8 mouse cellular contexts compared by ENCODE assay signal in the genomic region with DNA sequence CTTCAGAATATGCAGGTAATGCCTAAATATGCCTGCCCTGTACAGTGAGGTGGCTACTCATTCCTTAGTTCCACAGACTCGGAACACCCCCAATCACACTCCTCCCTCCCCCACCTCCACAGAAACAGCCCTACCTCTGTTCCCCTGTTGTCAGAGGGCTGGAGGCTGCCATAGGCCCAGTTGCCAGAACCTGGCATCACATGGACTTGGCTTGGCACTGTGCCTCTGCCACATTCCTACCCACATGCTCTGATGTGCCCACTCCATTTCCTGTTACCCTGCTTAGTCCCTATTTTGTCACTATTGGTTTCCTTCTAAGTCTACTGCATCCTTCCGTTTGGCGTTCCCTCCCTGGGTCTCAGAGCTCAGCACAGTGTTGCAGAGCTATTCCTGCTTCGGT. TPM values are rescaled to one million over a fixed set of nuclear protein-coding genes. Genes with fewer than 3 reads are reported as not detected.
DNase-seq lines count a peak whose midpoint lies in the region; ATAC-seq lines count a peak whose summit lies in the region.

No protein-coding gene starts in this region.

- peak; percentile 28 for DNase-seq in adrenal gland, postnatal 25 days
- DNase-seq in adrenal gland, postnatal 4 days (ENCODE audit: low spot score in 2 of 2): no peak
- DNase-seq in kidney, adult 18-20 months: no peak
- peak; percentile 58 for DNase-seq in heart, postnatal 4 days
- DNase-seq in lung, postnatal 25 days (ENCODE audit: low spot score): peak; percentile 39
- no peak for DNase-seq in embryo, embryonic 11 days

- no peak overlapping the region for H3K27ac ChIP-seq in kidney, embryonic 16.5 days (ENCODE audit: low read length)

- no peak overlapping the region for H3K4me2 ChIP-seq in kidney, embryonic 16.5 days (replicated peaks; ENCODE audit: low read depth, low read length)

- H3K27me3 ChIP-seq in kidney, embryonic 16.5 days (ENCODE audit: insufficient read depth, low read length): no peaks in the 10 kb centered on the region

- no peak overlapping the region for H3K9ac ChIP-seq in kidney, embryonic 16.5 days (replicated peaks; ENCODE audit: low read length)

- 88% methylated on average over 4 of the region's 4 CpGs for WGBS in kidney, embryonic 16.5 days

- no peaks in the 10 kb centered on the region for H3K9me3 ChIP-seq in kidney, embryonic 16.5 days (ENCODE audit: low read length)

- 0 out of 2 replicates have a peak, but pooled peaks cover 4% of the 10 kb centered on the region for H3K4me1 ChIP-seq in kidney, embryonic 16.5 days (ENCODE audit: insufficient read depth, low read length)

- 0 out of 2 replicates have a peak, but pooled peaks have one; percentile 23 for ATAC-seq in kidney, embryonic 16.5 days (ENCODE audit: low FRiP score, low TSS enrichment)
- no peak for ATAC-seq in erythroblast, adult 5-6 weeks (replicated peaks; ENCODE audit: low FRiP score, poor library complexity, severe bottlenecking)

- no peak overlapping the region for H3K4me3 ChIP-seq in kidney, embryonic 16.5 days (ENCODE audit: low read length)

- H3K36me3 ChIP-seq in kidney, embryonic 16.5 days (ENCODE audit: insufficient read depth, low read length): peaks cover 21% of the 10 kb centered on the region; the same call in 1 of the 2 replicates

RNA-seq across cellular contexts. Expression of gene Actr10, which starts 55.8 kb away (rescaled TPM):
- total RNA-seq in adrenal gland, postnatal 25 days (2021): 183 and 197 TPM in 2 replicates
- total RNA-seq in adrenal gland, postnatal 4 days (2021): 100 to 1,000 TPM; 206 to 212 TPM
- 231 and 240 TPM in 2 replicates for polyA plus RNA-seq in kidney, embryonic 16.5 days (2015; fragmentation: Nextera tagmentation; extraction: Ambion mirVana)
- total RNA-seq in heart, postnatal 4 days (2021): 100 to 1,000 TPM; 165 to 176 TPM
- total RNA-seq in erythroblast, adult 5-6 weeks (2015; ENCODE audit: low replicate concordance): 40.3 and 76.7 TPM in 2 replicates
- 29.5 and 39.3 TPM in 2 replicates for total RNA-seq in erythroblast, adult 5-6 weeks (2017; ENCODE audit: low replicate concordance)

RNA-seq across cellular contexts. Expression of gene Frmd6, which starts 56.5 kb away (rescaled TPM):
- 46.7 and 48.9 TPM in 2 replicates for total RNA-seq in adrenal gland, postnatal 25 days (2021)
- total RNA-seq in adrenal gland, postnatal 4 days (2021): 10 to 100 TPM; 39.2 to 39.3 TPM
- polyA plus RNA-seq in kidney, embryonic 16.5 days (2015; fragmentation: Nextera tagmentation; extraction: Ambion mirVana): 21.8 and 22.7 TPM in 2 replicates
- 10 to 100 TPM; 40.0 to 42.1 TPM for total RNA-seq in heart, postnatal 4 days (2021)
- 0.19 and 1.3 TPM in 2 replicates for total RNA-seq in erythroblast, adult 5-6 weeks (2015; ENCODE audit: low replicate concordance)
- total RNA-seq in erythroblast, adult 5-6 weeks (2017; ENCODE audit: low replicate concordance): 0.60 and 1.5 TPM in 2 replicates

Comparison
In these comparisons a context has a peak if more than half of its experiments do, and no peak if none do; other contexts are left out.
1. DNase-seq: peak in adrenal gland, postnatal 25 days (single experiment), heart, postnatal 4 days (single experiment) and lung, postnatal 25 days (single experiment); none in adrenal gland, postnatal 4 days (0 of 2), kidney, adult 18-20 months (single experiment) and embryo, embryonic 11 days (single experiment).
2. RNA of gene Frmd6, which starts 56.5 kb away (total RNA-seq): 46.7 to 48.9 TPM in adrenal gland, postnatal 25 days, 40.0 to 42.1 TPM in heart, postnatal 4 days and 39.2 to 39.3 TPM in adrenal gland, postnatal 4 days; 0.19 to 1.5 TPM in erythroblast, adult 5-6 weeks; every median in the first group is over 10 times any median in the second.